Mouse (Mus musculus): ENCODE measurements around the gene Hexim2. TPM values are rescaled to one million over a fixed set of nuclear protein-coding genes. Genes with fewer than 3 reads are reported as not detected.

Hexim2 gene
- polyA plus RNA-seq, 3 experiments from 2014 or later: 0.44 to 2.1 (median 2.0) TPM

GRCm38 (mm10) chr11:103142441-103143182 lies 10.4 kb downstream of the Hexim2 start:
- ATAC-seq: peak; percentile 86

GRCm38 (mm10) chr11:103144309-103145285 lies 12.4 kb downstream of the Hexim2 start:
- no peak for ATAC-seq

- ATAC-seq: no peak
Observed at GRCm38 (mm10) chr11:103146386-103146785, 14.2 kb downstream of the Hexim2 start.

GRCm38 (mm10) chr11:103147766-103148165 lies 15.5 kb downstream of the Hexim2 start:
- no peak for ATAC-seq

- no peak for ATAC-seq
Observed at GRCm38 (mm10) chr11:103149771-103150170, 17.5 kb downstream of the Hexim2 start.

GRCm38 (mm10) chr11:103158621-103159478 lies 26.6 kb downstream of the Hexim2 start:
- ATAC-seq: peak; percentile 95

- ATAC-seq: no peak
Observed at GRCm38 (mm10) chr11:103160738-103161137, 28.5 kb downstream of the Hexim2 start.

GRCm38 (mm10) chr11:103161449-103161848 lies 29.2 kb downstream of the Hexim2 start:
- ATAC-seq: no peak

- ATAC-seq: no peak
Observed at GRCm38 (mm10) chr11:103162132-103162531, 29.9 kb downstream of the Hexim2 start.

- no peak for ATAC-seq
Observed at GRCm38 (mm10) chr11:103164391-103164790, 32.2 kb downstream of the Hexim2 start.

- ATAC-seq: peak; percentile 57
Observed at GRCm38 (mm10) chr11:103168690-103169390, 36.6 kb downstream of the Hexim2 start.

GRCm38 (mm10) chr11:103169664-103170063 lies 37.4 kb downstream of the Hexim2 start:
- ATAC-seq: no peak

GRCm38 (mm10) chr11:103170111-103170493 lies 37.9 kb downstream of the Hexim2 start:
- ATAC-seq: no peak

- ATAC-seq: peak; percentile 10
Observed at GRCm38 (mm10) chr11:103170494-103171285, 38.5 kb downstream of the Hexim2 start, which contains the start of gene Fmnl1. Gene Fmnl1, plus strand, starts transcription at chr11:103171107.

- no peak for ATAC-seq
Observed at GRCm38 (mm10) chr11:103171286-103171620, 39.0 kb downstream of the Hexim2 start.

GRCm38 (mm10) chr11:103171703-103172391 lies 39.6 kb downstream of the Hexim2 start:
- ATAC-seq: no peak

GRCm38 (mm10) chr11:103172392-103173040 lies 40.3 kb downstream of the Hexim2 start:
- no peak for ATAC-seq

- no peak for ATAC-seq
Observed at GRCm38 (mm10) chr11:103173041-103173770, 41.0 kb downstream of the Hexim2 start.

- no peak for ATAC-seq
Observed at GRCm38 (mm10) chr11:103173771-103174344, 41.6 kb downstream of the Hexim2 start.

All from inflammation-experienced regulatory T-cells, adult 6 months (primary cell).